Mouse (Mus musculus) lung, postnatal 0 days (tissue): ENCODE results near the gene Prr22.

Source experiments
- CTCF ChIP-seq: IDR thresholded peaks from 2 replicates; pipeline ENCODE4 v1.5.1; 2016; ENCODE audit warnings: antibody characterized with exemption, mild to moderate bottlenecking
- EP300 ChIP-seq: IDR thresholded peaks from 2 replicates; pipeline ENCODE4 v1.6.1; 2016; ENCODE audit warnings: antibody characterized with exemption, mild to moderate bottlenecking, control low read depth

DNA sequence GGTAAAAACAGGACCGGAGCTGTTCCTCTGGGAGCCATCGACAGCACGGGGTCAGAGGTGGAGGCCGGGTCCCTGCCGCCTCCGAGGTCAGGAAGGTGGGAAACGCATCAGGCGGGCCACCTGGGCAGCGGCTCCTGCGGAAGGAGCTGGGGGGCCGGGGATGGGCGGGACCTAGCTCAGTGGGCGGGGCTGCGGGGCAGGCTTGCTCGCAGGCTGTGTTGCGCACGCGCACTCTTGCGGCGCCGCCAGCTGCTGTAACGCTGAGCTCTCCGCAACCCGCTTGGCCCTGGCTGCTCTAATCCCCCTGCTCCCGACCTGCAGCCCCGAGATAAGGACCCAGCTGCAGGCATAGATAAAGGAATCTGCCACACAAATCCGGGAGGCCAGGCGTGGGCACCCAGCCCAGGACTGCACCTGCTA, 8.0 kb upstream of the Prr22 start:
- TF ChIP-seq EP300: no peak
- TF ChIP-seq CTCF: no peak
